Mouse (Mus musculus) MEL (cell line): ENCODE data around the gene Plekhh3.

Experiments
- EP300 ChIP-seq, 2 experiments: IDR thresholded peaks; 2 replicates each; pipeline ENCODE4 v1.6.1; 2011; ENCODE audit warnings: improper control_type of control experiment in 2 of 2, low read length in 2 of 2, low read depth in 1 of 2, mild to moderate bottlenecking in 1 of 2
- SIN3A ChIP-seq: IDR thresholded peaks from 2 replicates; pipeline ENCODE4 v1.6.1; 2012; ENCODE audit warnings: low read length, improper control_type of control experiment, inconsistent platforms
- TAL1 ChIP-seq: IDR thresholded peaks from 2 replicates; pipeline ENCODE4 v1.6.1; 2012; ENCODE audit warnings: mild to moderate bottlenecking, inconsistent platforms, low read length, moderate library complexity, mixed read lengths

DNA sequence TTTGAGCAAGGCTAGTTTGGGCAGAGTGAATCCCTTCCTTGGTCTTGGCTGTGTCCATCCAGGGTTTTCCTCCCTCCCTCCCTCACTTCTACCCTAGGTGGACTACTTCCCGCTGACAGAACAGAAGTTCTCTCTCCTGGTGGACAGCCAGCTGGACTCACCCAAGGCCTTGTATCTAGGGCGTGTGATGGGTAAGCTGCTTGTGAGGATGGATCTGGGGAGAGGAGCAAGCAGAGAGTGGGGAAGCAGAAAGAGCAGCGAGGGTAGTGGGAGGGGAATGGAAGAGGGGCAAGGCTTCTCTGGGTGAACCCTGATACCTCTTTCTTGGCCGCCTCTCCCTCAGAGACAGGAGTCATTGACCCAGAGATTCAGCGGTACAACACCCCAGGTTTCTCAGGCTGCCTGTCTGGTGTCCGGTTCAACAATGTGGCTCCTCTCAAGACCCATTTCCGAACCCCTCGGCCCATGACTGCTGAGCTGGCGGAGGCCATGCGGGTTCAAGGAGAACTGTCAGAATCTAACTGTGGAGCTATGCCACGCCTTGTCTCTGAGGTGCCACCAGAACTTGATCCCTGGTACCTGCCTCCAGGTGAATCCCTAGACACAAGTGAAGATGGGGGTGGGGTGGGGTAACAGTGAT, 17.1 kb upstream of the Plekhh3 start:
- no peak for TF ChIP-seq SIN3A
- TF ChIP-seq EP300 (IDR thresholded peaks at IDR 0.05; ENCODE audit: low read depth in 1 of 2, low read length in 2 of 2) = no peak
- TF ChIP-seq TAL1 = no peak
